Mouse (Mus musculus) frontal cortex, adult 2 months (tissue): ENCODE measurements around the gene Trem2. TPM values are rescaled to one million over a fixed set of nuclear protein-coding genes. Genes with fewer than 3 reads are reported as not detected.
A peak's percentile ranks its signal among the peaks of the same experiment; 100 is the strongest.
"Not testable (repeated sequence)": the region's sequence is repeated elsewhere in the genome, so short reads cannot be mapped to it uniquely, and the experiment has no call there.

ENCODE experiments used
- DNase-seq, 2 experiments: peaks; one replicate each; pipeline ENCODE4 v3.0.0; 2022; ENCODE audit warnings: low spot score in 1 of 2; ENCODE audit errors: extremely low spot score in 1 of 2
- polyA plus RNA-seq: library from polyadenylated mRNA; depleted of rRNA; stranded (reverse); fragments of >200 nt; gene quantifications from 2 replicates; pipeline ENCODE4 v1.2.3, GENCODE M21; 2012; rRNA removed

The Trem2 gene
- 32.8 and 34.9 TPM in 2 replicates for polyA plus RNA-seq

GRCm38 (mm10) chr17:48346231-48346630, at the start of gene Trem2:
TSS of gene Trem2 (plus strand) at chr17:48346401.
- DNase-seq: no peak

DNA sequence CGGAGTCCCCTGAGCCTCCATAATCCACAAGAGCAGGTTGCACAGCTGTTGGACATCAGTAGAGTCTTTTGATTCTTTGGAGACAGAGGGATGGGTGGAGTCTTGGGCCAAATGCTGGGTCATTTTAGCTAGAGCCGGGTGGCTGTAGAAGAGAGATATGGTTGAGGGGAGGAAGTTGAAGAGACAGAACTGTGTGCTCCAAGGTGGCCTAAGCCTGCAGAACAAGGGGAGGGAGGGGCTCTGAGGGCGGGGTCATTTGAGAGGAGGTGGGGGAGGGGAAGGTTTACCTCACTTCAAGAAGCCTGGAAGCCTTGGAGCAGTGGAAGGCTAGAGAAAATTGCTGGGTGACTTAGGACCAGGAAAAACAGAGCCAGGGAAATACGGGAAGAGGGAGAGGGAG, 47.0 kb upstream of the Trem2 start, which contains the start of gene Treml2:
TSS of gene Treml2 (plus strand) at position 296 of the 400 bp plus-strand sequence.
- no peak for DNase-seq

DNA sequence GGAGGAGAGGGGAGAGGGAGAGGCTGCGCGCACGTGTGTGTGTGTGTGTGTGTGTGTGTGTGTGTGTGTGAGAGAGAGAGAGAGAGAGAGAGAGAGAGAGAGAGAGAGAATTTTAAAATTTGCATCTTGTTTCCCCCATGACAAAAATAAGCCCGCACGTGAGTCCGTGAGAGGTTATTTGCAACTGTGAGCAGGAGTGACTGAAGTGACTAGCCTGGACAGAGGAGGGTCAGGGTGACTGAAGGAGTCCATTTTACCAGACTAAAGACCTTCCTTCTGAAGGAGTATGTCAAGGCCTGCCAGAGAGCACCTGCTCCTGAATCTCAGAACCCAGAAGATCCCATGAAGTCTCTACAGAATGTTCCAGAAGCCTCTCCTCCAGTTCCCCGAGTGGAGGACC, 46.4 kb upstream of the Trem2 start:
- no peak for DNase-seq

DNA sequence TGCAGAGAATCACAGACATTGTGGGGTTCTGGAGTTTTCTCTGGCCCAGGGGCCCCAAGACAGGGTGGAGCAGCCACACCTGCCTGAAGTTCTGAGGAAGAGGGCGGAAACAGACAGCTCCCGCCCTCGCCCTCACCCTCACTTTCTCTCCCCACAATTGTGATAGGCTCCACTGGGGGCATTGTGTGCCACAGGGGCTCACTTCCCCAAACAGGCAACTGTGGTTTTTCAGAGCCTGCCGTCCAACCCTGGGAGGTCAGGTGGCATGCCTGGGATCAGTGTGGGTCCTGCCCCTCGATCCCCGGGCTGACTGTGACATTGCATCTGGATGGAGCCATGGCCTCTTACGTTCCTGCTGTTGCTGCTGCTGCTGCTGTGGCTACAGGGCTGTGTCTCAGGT, 46.0 kb upstream of the Trem2 start:
- no peak for DNase-seq

DNA sequence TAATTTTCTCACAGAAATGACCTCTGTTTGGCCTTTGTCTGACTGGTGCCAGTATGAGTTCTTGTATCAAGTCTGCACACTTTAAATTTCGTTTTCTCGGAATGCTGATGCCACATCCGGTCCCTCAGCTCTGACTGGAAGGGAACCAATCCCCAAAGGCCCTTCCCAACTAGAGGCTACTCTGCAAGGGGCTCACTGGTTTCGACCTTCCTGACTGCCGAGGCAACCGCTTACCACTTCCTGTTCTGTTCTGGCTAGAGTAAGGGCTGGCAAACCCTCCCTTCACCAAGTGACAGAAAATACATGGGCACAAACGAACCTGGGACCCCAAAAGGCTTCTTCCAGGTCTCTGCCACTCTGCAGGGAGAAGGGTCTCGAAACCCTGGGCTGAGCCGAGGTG, 45.3 kb upstream of the Trem2 start:
- no peak for DNase-seq

GRCm38 (mm10) chr17:48301792-48302191, 44.4 kb upstream of the Trem2 start:
- DNase-seq: no peak

DNA sequence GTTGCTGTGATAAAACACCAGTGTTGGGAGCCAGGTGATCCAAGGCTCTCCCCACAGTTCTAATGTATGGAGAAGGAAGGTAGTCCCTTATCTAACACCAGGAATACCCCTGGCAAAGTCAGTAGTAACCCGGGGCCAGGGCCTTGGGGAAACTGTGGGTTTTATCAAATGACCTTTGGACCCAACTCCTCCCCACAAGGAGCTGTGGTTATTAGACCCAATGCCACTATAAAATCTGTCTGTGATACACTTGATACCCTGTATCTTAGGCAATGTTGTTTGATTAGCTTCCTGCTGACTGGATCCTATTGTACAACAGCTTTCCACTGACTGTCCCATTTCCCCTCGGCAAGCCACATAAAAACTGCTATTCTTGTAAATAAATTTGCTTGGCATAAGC, 34.1 kb upstream of the Trem2 start:
- no peak for DNase-seq

DNA sequence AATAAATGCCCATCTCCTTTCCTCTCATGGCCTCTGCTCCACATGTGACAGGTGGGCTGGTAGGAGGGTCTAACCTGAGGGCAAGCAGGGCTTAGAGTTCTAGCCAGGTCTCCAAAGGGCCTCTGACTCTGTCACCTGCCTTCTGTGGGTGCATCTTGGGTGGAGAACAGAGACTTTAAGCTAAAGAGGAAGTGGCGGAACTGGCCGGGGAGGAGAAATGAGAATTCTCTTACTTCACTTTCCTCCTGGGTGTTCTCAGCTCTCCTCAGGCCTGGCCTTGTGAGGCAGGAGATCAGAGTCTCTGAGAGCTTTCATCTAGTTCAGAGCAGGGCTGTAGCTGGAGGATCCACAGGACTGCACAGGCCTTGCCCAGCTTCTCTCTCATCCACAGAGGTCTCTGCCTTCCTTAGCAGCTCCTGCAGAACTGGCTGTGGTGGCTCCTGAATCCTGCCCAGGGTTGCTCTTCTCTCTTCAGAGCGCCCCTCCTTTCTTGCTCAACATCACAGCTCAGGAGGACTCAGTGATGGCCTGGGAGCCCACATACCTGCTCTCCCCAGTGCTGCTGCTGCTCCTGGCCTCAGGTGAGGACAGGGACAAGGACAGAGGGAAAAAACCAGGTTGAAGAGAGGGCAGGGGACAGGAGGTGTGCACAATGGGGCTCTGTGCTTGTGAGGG, 30.2 kb upstream of the Trem2 start, which contains the start of gene B430306N03Rik:
TSS of gene B430306N03Rik (plus strand) at position 237 of the 675 bp plus-strand sequence.
- not testable (repeated sequence) for DNase-seq

DNA sequence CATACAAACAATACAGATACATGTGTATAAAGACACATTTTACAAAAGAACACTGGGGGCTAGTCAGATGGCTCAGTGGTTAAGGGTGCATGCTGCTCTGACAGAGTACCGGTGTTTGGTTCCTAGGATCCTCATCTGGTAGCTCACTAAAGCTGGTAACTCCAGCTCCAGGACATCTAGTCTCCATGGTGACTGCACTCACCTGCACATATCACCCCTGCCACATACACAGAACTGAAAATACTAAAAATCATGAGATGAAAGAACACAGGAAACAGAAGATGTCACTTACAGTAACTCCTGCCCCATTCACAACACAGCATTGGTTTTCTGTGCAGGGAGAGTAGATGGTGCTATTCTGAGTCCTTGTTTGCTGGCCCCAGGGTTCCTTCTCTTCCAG, 27.5 kb upstream of the Trem2 start:
- DNase-seq: no peak

DNA sequence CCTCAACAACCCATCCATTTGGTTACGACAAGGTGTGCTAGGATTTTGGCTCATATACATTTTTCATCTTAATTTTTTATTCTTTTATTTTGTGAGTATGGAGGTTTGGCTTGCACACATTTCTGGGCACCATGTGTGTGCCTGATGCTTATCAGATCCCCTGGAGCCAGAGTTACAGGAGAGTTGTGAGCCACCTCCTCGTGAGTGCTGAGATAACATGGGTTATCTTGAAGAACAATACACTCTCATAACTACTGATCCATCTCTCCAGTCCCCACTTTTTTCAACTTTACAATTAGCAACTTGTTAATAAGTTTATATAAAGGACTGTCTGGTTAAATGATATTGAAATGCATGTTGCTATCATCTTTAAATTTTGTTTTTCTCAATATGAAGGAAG, 24.9 kb upstream of the Trem2 start:
- DNase-seq: no peak

DNA sequence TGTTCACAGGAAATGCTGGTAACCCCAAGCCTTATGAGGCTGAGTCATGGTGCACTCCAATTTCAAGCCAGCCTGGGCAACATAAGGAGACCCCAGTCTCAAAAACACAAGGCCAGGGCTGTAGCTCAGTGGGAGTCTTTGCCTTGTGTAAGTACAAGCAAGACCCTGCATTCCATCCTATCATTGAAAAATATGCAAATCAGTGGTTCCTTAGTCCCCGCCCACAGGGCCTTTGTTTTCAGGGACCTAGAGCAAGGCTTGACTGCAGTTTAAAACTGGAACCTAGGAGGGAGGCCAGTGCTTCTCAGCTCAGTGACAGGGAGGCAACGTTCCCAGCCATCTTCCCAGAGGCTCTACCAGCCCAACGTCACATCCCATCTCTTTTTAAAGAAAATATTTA, 23.0 kb upstream of the Trem2 start:
- no peak for DNase-seq

- DNase-seq: no peak
These were observed 21.9 kb upstream of the Trem2 start for GRCm38 (mm10) chr17:48324258-48324657.

DNA sequence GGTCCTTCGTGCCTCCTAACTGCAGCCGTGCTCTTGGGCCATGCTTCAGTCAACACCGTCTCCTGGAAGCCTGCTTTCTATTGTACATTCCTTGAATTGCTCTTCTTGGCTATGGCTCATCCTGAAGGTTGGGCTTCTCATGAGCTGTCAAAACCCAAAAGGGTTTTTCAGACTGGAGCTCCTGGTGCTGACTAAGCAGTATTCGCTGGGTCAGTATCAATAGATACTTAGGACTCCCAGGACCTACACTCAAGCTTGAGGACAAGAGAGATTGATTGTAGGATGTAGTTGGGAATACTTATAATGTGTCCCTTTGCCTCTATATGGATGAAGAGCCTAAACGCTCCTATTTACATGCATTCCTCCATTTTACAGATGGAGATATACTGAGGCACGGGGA, 21.1 kb upstream of the Trem2 start:
- DNase-seq: no peak

- no peak for DNase-seq
These were observed 20.6 kb upstream of the Trem2 start for GRCm38 (mm10) chr17:48325638-48326037.

DNA sequence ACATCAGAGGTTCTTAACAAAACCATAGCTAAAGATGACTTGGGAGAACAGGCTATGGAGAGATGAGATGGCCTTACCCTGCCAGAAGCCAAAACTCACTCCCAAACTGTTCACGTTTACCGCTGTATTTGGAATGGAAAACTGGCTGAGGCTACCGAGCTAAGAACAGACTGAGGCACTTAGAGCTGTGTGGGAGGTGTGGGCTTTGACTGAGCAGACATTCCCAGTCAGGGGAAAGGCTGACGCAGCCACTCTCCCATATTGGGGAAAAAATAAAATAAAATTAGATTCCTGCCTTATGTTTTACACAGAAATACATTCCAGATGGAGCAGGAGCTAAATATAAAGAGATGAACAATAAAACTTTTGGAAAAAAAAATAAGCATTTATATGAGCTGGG, 19.5 kb upstream of the Trem2 start:
- peak; percentile 84 to 91 for DNase-seq

DNA sequence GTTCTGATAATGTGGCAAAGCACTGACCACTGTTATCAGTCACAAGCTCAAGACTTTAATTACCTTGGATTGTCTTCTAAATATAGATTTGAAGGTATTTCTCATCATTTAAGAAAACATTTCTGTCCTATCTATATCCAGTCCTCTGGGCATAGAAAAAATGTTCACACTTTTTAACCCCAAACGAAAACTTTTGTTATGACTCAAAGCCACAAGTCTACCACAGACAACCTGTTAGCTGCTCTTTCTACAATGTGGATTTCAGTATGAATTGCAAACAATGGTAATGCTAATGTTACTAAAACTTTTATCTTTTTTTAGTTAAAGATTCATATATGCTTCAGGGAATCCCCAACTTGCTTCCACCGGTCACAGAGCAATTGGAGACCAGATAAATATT, 13.7 kb upstream of the Trem2 start:
- no peak for DNase-seq

- peak in 1 of 2 experiments; percentile 17 for DNase-seq
These were observed 12.0 kb upstream of the Trem2 start for GRCm38 (mm10) chr17:48334186-48334585.

GRCm38 (mm10) chr17:48336857-48337256, 9.3 kb upstream of the Trem2 start:
- peak in 1 of 2 experiments; percentile 91 for DNase-seq

DNA sequence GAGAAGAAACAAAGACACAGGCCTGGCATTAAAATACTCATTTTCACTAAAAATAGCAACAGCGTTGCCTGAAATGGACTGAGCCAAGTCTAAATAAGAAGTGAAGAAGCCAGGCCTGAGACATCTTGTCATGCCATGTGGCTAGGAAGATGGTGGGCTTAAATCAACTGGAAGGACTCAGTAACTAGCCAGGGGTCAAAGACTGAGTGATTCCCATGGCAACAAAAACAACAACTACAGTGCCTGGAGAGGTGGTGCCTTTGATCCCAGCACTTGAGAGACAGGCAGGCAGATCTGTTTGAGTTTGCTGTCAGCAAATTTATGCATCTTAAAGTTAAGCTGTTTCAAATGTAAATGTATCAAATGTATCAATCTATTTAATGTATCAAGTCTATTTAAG, 5.9 kb upstream of the Trem2 start:
- DNase-seq: no peak

DNA sequence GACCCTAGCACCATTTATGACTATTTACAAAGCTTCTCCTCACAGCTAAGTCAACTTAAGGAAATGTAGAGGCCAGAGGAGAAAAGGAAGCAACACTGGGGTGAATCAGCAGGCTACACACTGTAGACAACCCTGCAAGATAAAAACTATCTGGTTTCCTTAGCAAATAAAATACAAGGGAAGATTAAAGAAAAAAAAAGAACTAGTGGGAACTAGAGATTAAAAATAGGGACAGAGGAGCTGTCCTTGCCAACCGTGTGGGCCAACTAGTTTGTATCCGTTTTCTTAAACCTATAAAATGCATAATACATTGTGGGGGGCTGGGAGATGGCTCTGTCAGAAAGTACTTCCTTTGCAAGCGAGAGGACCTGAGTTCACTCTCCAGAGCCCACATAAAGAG, 4.3 kb upstream of the Trem2 start:
- peak in 1 of 2 experiments; percentile 26 for DNase-seq

DNA sequence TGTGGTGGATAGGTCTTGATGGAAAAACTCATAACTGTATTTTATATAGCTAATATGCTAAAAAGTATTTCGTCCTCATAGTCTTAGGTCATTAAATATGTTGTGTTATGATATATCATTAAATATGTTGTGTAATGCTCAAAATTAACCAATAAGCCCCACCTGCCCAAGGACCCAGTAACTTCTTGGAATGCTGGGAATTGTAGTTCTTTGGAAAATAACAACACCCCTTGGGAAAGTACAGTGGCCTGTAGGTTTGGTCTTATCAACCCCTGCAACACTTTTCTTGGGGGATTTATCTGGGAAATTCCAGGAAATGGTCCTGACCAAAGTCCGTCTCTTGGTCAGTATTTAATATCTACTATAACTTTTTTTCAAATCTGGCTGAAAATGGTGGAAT, 3.1 kb upstream of the Trem2 start:
- DNase-seq: no peak

GRCm38 (mm10) chr17:48345824-48346223, 377 bp upstream of the Trem2 start:
- DNase-seq: no peak

DNA sequence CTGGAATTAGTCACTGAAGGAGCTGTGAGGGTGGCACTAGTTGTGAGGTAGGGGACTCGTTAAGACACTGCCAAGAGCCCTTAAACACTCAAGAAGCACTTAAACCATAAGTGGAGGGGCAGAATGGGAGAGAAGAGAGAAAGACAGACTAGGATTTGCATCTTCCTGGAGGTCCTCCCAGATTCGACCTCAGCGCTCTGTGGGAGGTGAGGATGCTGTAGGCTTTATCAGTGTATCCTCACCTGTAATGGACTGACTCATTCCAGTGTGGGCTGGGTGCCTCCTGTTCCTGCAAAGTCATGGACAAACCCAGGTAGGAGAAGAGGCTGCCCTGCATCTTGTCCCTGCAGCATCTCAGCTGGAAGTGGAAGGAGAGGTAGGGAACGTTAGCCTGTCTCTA, 633 bp downstream of the Trem2 start:
- DNase-seq: peak in 1 of 2 experiments; percentile 35
